Mouse (Mus musculus) embryonic fibroblast, embryonic 13.5 days (primary cell): ENCODE results near the gene Olfr313.
"Not testable (repeated sequence)": the region's sequence is repeated elsewhere in the genome, so short reads cannot be mapped to it uniquely, and the experiment has no call there.

Experiments used
- CTCF ChIP-seq: IDR thresholded peaks from 2 replicates; pipeline ENCODE4 v1.5.1; 2011; ENCODE audit warnings: mild to moderate bottlenecking, control low read depth, low read length, moderate library complexity, borderline replicate concordance; ENCODE audit not compliant: insufficient read depth
- POLR2A ChIP-seq: IDR thresholded peaks from 2 replicates; pipeline ENCODE4 v1.6.1; 2011; ENCODE audit warnings: low read depth, mild to moderate bottlenecking, control low read depth, low read length, moderate library complexity

- TF ChIP-seq POLR2A, CTCF: not testable (repeated sequence)
Measured at GRCm38 (mm10) chr11:58828937-58829336, 14.1 kb downstream of the Olfr313 start, which contains the start of gene Olfr312.
